Mouse (Mus musculus): ENCODE measurements around the gene Vmn2r82. TPM values are rescaled to one million over a fixed set of nuclear protein-coding genes. Genes with fewer than 3 reads are reported as not detected.
"Not testable (repeated sequence)": the region's sequence is repeated elsewhere in the genome, so short reads cannot be mapped to it uniquely, and the experiment has no call there.

Vmn2r82 gene
- not detected for total RNA-seq (2021)

DNA sequence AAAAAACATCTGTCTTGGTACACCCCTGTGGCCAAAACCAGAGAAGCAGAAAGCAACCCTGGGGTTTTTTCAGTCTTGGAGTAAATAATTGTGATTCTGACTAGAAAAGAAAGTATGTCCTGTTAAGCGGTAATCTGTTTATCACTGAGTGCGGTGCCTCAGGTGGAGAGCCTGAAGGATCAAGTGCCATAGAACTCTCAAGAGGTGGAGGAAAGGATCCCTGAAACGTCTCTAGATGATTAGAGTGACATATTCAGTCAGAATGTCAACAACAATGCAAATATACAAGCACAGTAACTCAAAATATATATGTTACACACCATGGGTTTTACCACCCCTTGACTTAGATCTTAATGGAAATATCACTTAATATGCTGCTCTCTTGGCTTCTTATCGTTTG, at the start of gene Vmn2r82:
Vmn2r82 (plus strand) TSS at position 301 of the 400 bp plus-strand sequence.
- DNase-seq; intact Hi-C loops (cut with DNase I): not testable (repeated sequence)

DNA sequence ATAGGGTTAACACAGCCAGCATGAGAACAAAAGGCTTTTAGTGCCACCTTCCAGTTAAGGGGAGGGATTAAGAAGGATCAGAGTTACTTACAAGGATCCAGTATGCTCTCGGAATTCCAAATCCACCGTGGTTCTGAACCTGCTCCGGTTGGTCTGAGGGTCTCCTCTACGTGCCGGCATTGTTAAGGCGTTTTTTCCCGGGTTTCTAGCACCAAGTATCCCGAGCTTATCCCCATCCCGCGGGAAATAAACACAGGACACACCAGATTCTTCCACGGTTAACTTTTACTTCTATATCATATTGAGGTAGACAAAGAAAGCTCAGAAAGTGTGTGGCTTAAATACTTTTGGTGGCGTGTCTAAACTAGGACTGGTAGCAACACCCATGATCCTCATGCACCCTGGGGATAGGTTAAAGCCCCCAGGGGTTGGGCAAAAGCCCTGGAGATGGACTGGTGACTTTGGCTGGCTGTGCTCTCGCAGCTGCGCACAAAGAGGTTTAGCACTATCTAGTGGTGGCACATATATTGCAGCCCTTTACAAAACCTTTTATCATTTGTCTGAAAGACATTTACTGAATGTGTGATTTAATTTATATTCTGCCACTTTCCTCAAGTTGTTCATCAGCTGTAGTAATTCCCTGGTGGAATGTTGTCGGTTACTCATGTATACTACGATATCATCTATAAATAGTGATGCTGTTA, 34.1 kb upstream of the Vmn2r82 start:
- intact Hi-C loops (cut with DNase I); DNase-seq: not testable (repeated sequence)

DNA sequence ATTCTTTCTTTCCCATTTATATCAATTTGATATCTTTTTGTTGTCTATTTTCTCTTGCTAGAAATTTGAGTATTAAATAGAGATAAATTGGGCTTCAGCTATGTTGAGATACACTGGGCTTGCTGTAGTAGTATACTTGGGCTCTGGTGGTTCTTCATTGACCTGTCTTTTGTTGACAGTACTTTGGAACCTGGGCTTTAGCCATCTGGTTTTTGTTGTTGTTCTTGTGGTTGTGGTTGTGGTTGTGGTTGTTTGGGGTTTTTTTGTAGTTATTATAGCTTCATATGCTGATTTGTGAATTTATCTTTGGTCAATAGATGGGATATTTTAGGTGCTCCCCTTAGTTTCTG, 33.6 kb upstream of the Vmn2r82 start:
- no peak for DNase-seq
- intact Hi-C loops (cut with DNase I), result no loop called here

- intact Hi-C loops (cut with DNase I); DNase-seq: not testable (repeated sequence)
Measured at GRCm38 (mm10) chr10:79399946-79400700, 43.8 kb downstream of the Vmn2r82 start.

GRCm38 (mm10) chr10:79417142-79417771, 60.9 kb downstream of the Vmn2r82 start:
- DNase-seq, result no peak
- intact Hi-C loops (cut with DNase I), result no loop called here

DNA sequence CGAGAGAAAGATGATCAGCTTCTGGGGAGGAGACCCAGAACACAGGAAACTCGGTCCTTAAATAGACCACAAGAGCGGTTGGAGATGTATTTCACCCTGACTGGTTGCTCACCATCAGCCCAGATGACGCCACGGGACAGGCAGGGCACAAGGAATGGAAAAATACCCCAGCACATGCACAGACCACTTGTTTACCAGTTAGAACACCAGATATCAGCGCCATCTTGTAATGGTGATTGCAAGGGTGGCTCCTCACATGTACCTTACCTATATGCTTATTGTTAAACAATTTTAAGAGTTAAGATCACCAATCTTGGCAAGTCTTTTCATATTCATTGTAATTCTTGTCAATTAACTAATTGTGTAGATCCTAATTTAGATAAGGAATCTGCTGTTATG, 61.5 kb downstream of the Vmn2r82 start:
- intact Hi-C loops (cut with DNase I); DNase-seq: not testable (repeated sequence)

- DNase-seq; intact Hi-C loops (cut with DNase I): not testable (repeated sequence)
Measured at GRCm38 (mm10) chr10:79435141-79435820, 79.0 kb downstream of the Vmn2r82 start.

Other genes with a start within 250 kb of the Vmn2r82 start
- not detected for gene Vmn2r80, start 207.8 kb upstream of the Vmn2r82 start, total RNA-seq (2021)
- gene Vmn2r81, start 108.8 kb upstream of the Vmn2r82 start, total RNA-seq (2021), result not detected
- not detected for gene Vmn2r83, start 112.2 kb downstream of the Vmn2r82 start, total RNA-seq (2021)
- gene Plpp2, start 177.3 kb downstream of the Vmn2r82 start, total RNA-seq (2021), result 1 to 10 TPM; 2.2 to 2.7 TPM
- gene Mier2, start 198.7 kb downstream of the Vmn2r82 start, total RNA-seq (2021), result 10 to 100 TPM; 11.1 to 12.7 TPM
- gene Theg, start 230.8 kb downstream of the Vmn2r82 start, total RNA-seq (2021), result not detected